Mouse (Mus musculus): Measurements from ENCODE around the gene Mllt11. TPM values are rescaled to one million over a fixed set of nuclear protein-coding genes. Genes with fewer than 3 reads are reported as not detected.

Gene Mllt11
- total RNA-seq (2023) = 1 to 10 TPM; 9.8 TPM

DNA sequence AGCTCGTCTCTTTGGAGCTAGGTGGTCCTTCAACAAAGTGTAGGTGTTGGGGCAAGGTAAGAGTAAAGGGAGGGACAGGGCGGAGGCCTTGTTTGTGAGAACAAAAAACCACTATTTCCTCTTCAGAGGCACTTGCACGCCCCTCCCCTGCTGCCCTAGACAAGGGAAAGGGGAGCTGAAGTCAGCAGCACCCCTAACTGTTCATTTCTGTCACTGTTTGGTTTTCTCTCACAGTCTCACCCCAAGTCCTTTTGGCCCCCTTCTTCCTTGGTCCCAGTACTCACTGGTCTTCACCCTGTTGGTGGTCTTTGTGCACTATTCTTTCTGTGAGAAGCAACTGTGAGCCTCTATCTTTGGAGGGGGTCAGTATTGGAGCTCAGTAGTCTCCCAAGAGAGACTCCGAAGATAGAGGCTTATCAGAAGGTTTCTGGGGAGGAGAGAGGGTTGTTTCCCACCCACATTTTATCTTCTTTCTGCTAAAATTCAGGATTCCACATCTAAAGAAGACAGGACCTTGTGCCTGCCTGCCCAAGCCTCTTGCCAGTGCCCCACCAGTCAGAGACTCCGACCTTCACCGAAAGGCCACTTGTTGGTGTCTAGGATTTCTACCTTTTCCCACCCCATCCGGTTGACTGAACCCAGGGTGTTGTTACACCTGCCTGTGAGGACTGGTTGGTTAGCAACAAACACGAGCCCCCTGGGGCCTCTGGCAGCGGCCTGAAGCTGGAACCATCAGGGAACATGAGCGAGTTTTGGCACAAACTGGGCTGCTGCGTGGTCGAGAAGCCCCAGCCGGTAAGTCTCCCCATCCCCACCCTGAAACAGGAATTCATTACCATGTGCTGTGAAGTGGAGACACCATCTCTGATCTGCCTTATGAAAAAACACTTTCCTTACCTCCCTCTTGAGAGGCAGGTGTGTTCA, at the start of gene Mllt11:
Gene Mllt11 (minus strand): TSS at position 874 of the 924 bp plus-strand sequence.

DNA sequence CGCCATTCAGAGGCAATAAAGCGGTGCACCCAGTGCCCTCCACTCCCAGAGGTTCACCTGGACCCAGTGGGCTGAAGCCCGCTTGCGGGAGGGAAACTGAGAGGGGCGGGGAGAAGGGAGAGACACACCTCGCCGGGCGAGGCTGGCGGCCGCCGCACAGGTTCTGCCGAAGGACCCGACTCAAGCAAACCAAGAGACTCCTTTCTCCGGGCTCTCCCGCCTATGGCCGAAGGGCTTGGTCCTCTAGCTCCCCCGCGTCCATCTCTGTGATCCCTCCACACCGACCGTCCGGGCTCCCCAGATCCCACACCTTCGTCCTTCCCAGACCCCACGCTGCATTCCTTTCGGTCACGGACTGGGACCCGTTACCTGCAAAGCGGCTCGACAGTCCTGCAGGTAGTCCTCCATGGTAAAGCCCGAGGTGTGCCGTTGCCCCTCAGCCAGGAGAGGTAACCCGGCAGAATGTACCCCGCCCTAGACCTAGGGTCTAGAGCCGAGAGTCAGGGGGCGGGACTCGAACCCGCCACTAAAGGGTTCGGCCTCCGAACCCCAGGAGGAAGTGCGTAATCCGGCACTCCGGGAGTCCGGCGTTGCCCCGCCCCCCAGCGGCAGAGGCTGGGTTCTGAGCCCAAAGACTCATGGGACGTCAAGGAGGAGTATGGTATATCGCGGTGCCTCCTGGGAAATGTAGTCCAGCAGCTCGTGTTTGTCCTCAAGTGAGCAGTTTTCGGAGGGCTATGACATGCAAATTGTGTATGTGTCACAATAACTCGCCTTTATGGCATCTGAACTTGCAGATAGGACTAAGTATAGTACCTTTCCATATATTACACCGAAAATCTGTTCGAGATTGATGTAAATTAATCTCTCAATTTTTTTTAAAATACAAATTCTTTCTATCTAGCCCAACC, 49.5 kb upstream of the Mllt11 start, which contains the start of the genes Mindy1 and Prune1:
Gene Mindy1 (plus strand): TSS at position 130 of the 911 bp plus-strand sequence.
Gene Prune1 (minus strand): TSS at position 861 of the 911 bp plus-strand sequence.

DNA sequence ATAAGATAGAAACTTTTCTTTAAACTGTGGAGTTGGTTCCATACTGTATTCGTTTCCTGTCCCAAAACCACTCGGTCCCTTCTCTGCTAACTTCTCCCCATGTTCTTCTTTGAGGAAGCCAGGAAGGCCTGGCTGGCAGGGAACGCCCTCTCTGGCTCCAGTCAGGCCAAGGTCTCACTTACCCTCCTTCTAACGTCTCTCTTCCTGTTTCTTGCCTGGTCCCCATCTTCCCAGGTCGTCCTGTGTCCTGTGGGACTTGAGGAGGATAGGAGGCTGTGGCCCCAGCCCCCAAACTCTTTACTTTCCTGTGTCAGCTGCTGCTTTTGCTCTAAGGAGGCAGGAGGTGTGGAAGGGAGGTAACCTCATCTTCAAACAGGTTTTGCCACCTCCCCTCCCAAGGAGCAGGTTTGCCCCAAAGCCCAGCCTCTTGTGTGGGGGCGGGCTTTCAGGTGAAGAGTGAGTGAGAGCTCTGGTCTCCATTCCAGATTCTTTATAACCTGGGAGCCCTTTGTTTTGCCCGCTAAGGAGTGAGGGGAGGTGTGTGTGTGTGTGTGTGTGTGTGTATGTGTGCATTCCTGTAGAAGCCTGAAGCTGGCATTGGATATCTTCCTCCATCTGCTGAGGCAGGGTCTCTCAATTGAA, 18.9 kb upstream of the Mllt11 start, which contains the start of gene Bnipl:
Gene Bnipl (minus strand): TSS at position 411 of the 642 bp plus-strand sequence.

DNA sequence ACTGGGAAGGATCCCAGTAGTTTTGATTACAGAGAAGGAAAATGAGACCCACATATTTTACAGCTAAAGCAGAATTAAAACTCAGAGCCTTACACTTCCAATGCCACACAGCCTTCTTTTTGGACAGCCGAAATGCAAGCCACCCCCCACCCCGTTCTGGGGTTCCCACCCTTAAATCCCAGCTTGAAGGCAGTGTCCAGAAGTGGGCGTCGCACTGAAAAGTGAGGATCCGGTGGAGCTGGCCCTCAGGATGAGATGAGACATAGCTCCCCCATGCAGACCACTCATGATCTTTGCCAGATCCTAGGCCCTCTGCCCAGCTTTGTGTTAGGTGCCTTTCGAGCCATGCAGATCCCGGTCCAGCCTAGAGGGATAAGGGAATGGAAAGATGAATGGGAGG, 9.5 kb upstream of the Mllt11 start, which contains the start of gene Gm128:
Gene Gm128 (minus strand): TSS at position 101 of the 400 bp plus-strand sequence.

DNA sequence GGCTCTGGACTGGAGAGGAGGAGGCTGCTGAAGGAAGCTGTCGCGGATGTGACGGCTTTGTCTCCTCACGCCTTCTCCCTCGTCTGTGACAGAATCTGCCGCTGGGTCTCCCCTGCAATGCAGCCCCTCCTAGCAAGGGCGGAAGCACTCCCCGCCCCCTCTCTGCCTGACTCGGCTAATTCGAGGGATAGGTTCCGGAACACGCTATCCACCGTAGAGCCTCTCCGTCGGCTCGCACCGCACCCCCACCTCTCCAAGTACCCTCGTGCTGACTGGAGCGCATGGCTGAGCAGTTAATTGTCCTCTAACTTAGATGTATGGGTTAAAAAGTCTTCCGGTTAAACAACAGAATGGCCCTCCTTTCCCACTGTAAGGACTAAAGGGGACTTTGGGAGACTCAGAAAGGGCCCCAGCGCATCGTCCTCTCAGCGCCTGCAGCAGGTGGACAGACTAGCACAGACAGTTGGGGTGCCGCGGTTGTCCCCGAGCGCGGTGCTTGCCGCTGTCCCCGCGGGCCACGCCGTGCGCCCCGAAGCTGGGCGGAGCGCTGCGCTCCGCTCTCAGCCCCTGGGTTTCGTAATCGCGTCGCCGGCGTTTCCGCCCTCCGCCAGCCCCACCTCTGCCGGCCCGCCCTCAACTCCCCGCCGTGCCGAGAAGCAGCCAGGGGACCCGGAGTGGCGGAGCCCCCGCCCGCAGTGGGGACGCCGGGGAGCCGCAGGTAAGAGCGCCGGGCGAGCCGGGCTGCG, 3.6 kb downstream of the Mllt11 start, which contains the start of gene Cdc42se1:
Gene Cdc42se1 (plus strand): TSS at position 585 of the 746 bp plus-strand sequence.

DNA sequence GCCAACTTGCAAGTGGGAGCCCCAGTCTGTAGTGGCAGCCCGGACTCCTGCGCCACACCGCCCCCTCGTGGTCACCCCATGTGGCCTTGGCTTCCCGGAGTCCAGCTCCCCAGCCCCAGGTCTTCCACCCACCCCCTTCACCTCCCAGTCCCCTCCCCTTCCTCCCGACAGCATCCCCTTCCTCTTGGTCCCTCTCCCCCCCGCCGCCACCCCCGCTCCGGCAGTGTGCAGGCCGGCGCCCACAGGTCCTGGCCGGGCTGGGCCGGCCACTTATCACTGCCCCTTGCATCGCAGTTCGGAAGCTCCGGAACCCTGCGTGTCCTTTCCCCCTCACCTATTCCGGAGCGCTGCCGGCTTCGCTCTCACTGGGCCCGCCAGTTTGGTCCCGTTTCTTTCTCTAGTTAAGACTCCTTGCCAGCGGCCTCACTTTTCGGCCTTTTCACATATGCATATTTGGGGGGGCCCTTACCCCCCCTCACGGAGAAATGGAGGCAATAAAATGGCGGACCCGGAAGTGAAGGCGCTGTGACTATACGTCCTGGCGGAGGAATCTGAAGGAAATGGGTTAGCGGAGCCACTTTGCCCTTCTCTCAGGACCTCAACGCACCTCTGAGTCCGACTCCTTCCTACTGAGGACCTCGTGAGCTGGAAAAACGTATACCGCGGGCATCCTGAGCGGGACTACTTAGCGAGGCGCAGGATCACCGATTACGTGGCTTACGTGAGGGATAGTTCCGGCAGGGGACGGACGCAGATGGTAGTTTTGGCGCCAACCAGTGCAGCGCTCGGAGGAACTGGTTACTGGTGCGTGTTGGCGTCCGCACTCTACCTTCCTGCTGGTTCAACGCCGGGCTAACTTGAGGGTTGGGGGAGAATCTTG, 14.5 kb downstream of the Mllt11 start, which contains the start of gene Gabpb2:
Gene Gabpb2 (minus strand): TSS at position 662 of the 880 bp plus-strand sequence.

Other genes with a start within 250 kb of the Mllt11 start
- gene Zfp687, start 216.7 kb downstream of the Mllt11 start, total RNA-seq (2023) = 10 to 100 TPM; 52.6 to 67.5 TPM
- 100 to 1,000 TPM; 129 to 138 TPM for gene Psmd4, start 189.6 kb downstream of the Mllt11 start, total RNA-seq (2023)
- 10 to 100 TPM; 50.7 to 51.1 TPM for gene Pip5k1a, start 125.2 kb downstream of the Mllt11 start, total RNA-seq (2023)
- gene Vps72, start 121.1 kb downstream of the Mllt11 start, total RNA-seq (2023) = 10 to 100 TPM; 52.0 to 60.6 TPM
- gene Tmod4, start 107.7 kb downstream of the Mllt11 start, total RNA-seq (2023) = 1 to 10 TPM; 1.8 to 2.5 TPM
- 10 to 100 TPM; 73.5 to 75.0 TPM for gene Scnm1, start 98.2 kb downstream of the Mllt11 start, total RNA-seq (2023)
- 1 to 10 TPM; 4.9 to 6.6 TPM for gene Lysmd1, start 98.1 kb downstream of the Mllt11 start, total RNA-seq (2023)
- gene Tnfaip8l2, start 89.8 kb downstream of the Mllt11 start, total RNA-seq (2023) = 10 to 100 TPM; 72.2 to 80.0 TPM
- gene Sema6c, start 71.7 kb downstream of the Mllt11 start, total RNA-seq (2023) = 1 to 10 TPM; 3.1 to 5.3 TPM
- 10 to 100 TPM; 73.2 to 77.2 TPM for gene Gabpb2, start 14.3 kb downstream of the Mllt11 start, total RNA-seq (2023)
- gene Cdc42se1, start 3.4 kb downstream of the Mllt11 start, total RNA-seq (2023) = 100 to 1,000 TPM; 269 to 294 TPM
- not detected for gene Gm128, start 9.4 kb upstream of the Mllt11 start, total RNA-seq (2023)
- 1 to 10 TPM in 1 of 2 experiments, not detected in 1; 1.0 TPM for gene Bnipl, start 19.0 kb upstream of the Mllt11 start, total RNA-seq (2023)
- 10 to 100 TPM; 14.8 to 17.9 TPM for gene Mindy1, start 49.2 kb upstream of the Mllt11 start, total RNA-seq (2023)
- 1 to 10 TPM; 8.6 to 9.1 TPM for gene Prune1, start 49.9 kb upstream of the Mllt11 start, total RNA-seq (2023)
- gene Anxa9, start 75.0 kb upstream of the Mllt11 start, total RNA-seq (2023) = under 1 TPM; 0.38 to 0.71 TPM
- 100 to 1,000 TPM; 116 to 124 TPM for gene Cers2, start 82.6 kb upstream of the Mllt11 start, total RNA-seq (2023)
- 10 to 100 TPM; 39.7 to 40.6 TPM for gene Setdb1, start 125.0 kb upstream of the Mllt11 start, total RNA-seq (2023)
- not detected for gene 4930558C23Rik, start 170.7 kb upstream of the Mllt11 start, total RNA-seq (2023)
- gene Arnt, start 202.2 kb upstream of the Mllt11 start, total RNA-seq (2023) = 10 to 100 TPM; 65.3 to 77.8 TPM

Measured in T-cell, adult 66 days (primary cell).